Mouse (Mus musculus): ENCODE measurements around the gene Sergef. TPM values are rescaled to one million over a fixed set of nuclear protein-coding genes. Genes with fewer than 3 reads are reported as not detected.
A peak's percentile ranks its signal among the peaks of the same experiment; 100 is the strongest.

Sergef gene
- polyA plus RNA-seq, 1 experiment from 2014 or later: 9.7 TPM

- no peaks in the 10 kb centered on the region for H3K27me3 ChIP-seq (replicated peaks)
- H3K4me3 ChIP-seq: no peak overlapping the region
- H3K9ac ChIP-seq: no peak overlapping the region
- 85% methylated on average over 12 of the region's 12 CpGs for WGBS (ENCODE audit: insufficient replicate concordance)
- no peak overlapping the region for H3K4me2 ChIP-seq
- peaks cover 6% of the 10 kb centered on the region; the same call in 1 of the 2 replicates for H3K36me3 ChIP-seq
- no peak overlapping the region for H3K27ac ChIP-seq
- ATAC-seq: no peak
- H3K9me3 ChIP-seq (replicated peaks): no peaks in the 10 kb centered on the region
- H3K4me1 ChIP-seq: peaks cover 3% of the 10 kb centered on the region; the same call in 1 of the 2 replicates
Observed at GRCm38 (mm10) chr7:46614263-46614662, 25.3 kb downstream of the Sergef start.

GRCm38 (mm10) chr7:46613091-46613490 lies 26.5 kb downstream of the Sergef start:
- H3K36me3 ChIP-seq: peaks cover 6% of the 10 kb centered on the region; the same call in 1 of the 2 replicates
- ATAC-seq: no peak
- no peak overlapping the region for H3K9ac ChIP-seq
- H3K4me1 ChIP-seq: peaks cover 3% of the 10 kb centered on the region; the same call in 1 of the 2 replicates
- H3K4me3 ChIP-seq: no peak overlapping the region
- H3K27me3 ChIP-seq (replicated peaks): no peaks in the 10 kb centered on the region
- H3K9me3 ChIP-seq (replicated peaks): no peaks in the 10 kb centered on the region
- no peak overlapping the region for H3K4me2 ChIP-seq
- H3K27ac ChIP-seq: no peak overlapping the region
- WGBS (ENCODE audit: insufficient replicate concordance): 72% methylated on average over 10 of the region's 10 CpGs

- H3K4me3 ChIP-seq: no peak overlapping the region
- H3K36me3 ChIP-seq: peaks cover 6% of the 10 kb centered on the region; the same call in 1 of the 2 replicates
- H3K9me3 ChIP-seq (replicated peaks): no peaks in the 10 kb centered on the region
- no peak overlapping the region for H3K27ac ChIP-seq
- ATAC-seq: no peak
- H3K27me3 ChIP-seq (replicated peaks): no peaks in the 10 kb centered on the region
- H3K9ac ChIP-seq: no peak overlapping the region
- 65% methylated on average over 6 of the region's 6 CpGs for WGBS (ENCODE audit: insufficient replicate concordance)
- H3K4me1 ChIP-seq: peaks cover 3% of the 10 kb centered on the region; the same call in 1 of the 2 replicates
- no peak overlapping the region for H3K4me2 ChIP-seq
Observed at GRCm38 (mm10) chr7:46612421-46612937, 27.1 kb downstream of the Sergef start.

GRCm38 (mm10) chr7:46611970-46612369 lies 27.6 kb downstream of the Sergef start:
- Histone ChIP-seq H3K27ac (no peak overlapping the region), H3K4me1 (peaks cover 3% of the 10 kb centered on the region; the same call in 1 of the 2 replicates), H3K4me3 (no peak overlapping the region), H3K9ac (no peak overlapping the region), H3K36me3 (peaks cover 6% of the 10 kb centered on the region; the same call in 1 of the 2 replicates), H3K27me3 (replicated peaks) (no peaks in the 10 kb centered on the region), H3K4me2 (no peak overlapping the region), H3K9me3 (replicated peaks) (no peaks in the 10 kb centered on the region)
- 82% methylated on average over 9 of the region's 9 CpGs for WGBS (ENCODE audit: insufficient replicate concordance)
- no peak for ATAC-seq

- no peaks in the 10 kb centered on the region for H3K27me3 ChIP-seq (replicated peaks)
- 74% methylated on average over 4 of the region's 4 CpGs for WGBS (ENCODE audit: insufficient replicate concordance)
- no peaks in the 10 kb centered on the region for H3K9me3 ChIP-seq (replicated peaks)
- no peak overlapping the region for H3K4me3 ChIP-seq
- H3K4me1 ChIP-seq: no peaks in the 10 kb centered on the region
- H3K4me2 ChIP-seq: no peak overlapping the region
- H3K36me3 ChIP-seq: peaks cover 4% of the 10 kb centered on the region; the same call in 1 of the 2 replicates
- no peak overlapping the region for H3K27ac ChIP-seq
- no peak overlapping the region for H3K9ac ChIP-seq
- no peak for ATAC-seq
Observed at GRCm38 (mm10) chr7:46609317-46609716, 30.3 kb downstream of the Sergef start.

- Histone ChIP-seq H3K4me1 (no peaks in the 10 kb centered on the region), H3K36me3 (no peaks in the 10 kb centered on the region), H3K27me3 (replicated peaks) (no peaks in the 10 kb centered on the region), H3K9ac (no peak overlapping the region), H3K9me3 (replicated peaks) (no peaks in the 10 kb centered on the region), H3K4me3 (no peak overlapping the region), H3K4me2 (no peak overlapping the region), H3K27ac (no peak overlapping the region)
- no peak for ATAC-seq
- WGBS (ENCODE audit: insufficient replicate concordance): 42% methylated on average over 11 of the region's 11 CpGs
Observed at GRCm38 (mm10) chr7:46607428-46608055, 32.1 kb downstream of the Sergef start.

- 46% methylated on average over 8 of the region's 8 CpGs for WGBS (ENCODE audit: insufficient replicate concordance)
- Histone ChIP-seq H3K9me3 (replicated peaks) (no peaks in the 10 kb centered on the region), H3K27me3 (replicated peaks) (no peaks in the 10 kb centered on the region), H3K27ac (no peak overlapping the region), H3K4me3 (no peak overlapping the region), H3K4me2 (no peak overlapping the region), H3K9ac (no peak overlapping the region), H3K36me3 (no peaks in the 10 kb centered on the region), H3K4me1 (no peaks in the 10 kb centered on the region)
- ATAC-seq: no peak
Observed at GRCm38 (mm10) chr7:46607031-46607426, 32.6 kb downstream of the Sergef start.

GRCm38 (mm10) chr7:46606391-46607030 lies 33.1 kb downstream of the Sergef start:
- no peak overlapping the region for H3K4me2 ChIP-seq

GRCm38 (mm10) chr7:46603051-46603450 lies 36.6 kb downstream of the Sergef start:
- H3K9ac ChIP-seq: no peak overlapping the region
- H3K27me3 ChIP-seq (replicated peaks): no peaks in the 10 kb centered on the region
- H3K4me1 ChIP-seq: no peaks in the 10 kb centered on the region
- H3K27ac ChIP-seq: no peak overlapping the region
- no peaks in the 10 kb centered on the region for H3K9me3 ChIP-seq (replicated peaks)
- ATAC-seq: no peak
- 82% methylated on average over 7 of the region's 7 CpGs for WGBS (ENCODE audit: insufficient replicate concordance)
- H3K4me2 ChIP-seq: no peak overlapping the region
- no peak overlapping the region for H3K4me3 ChIP-seq
- no peaks in the 10 kb centered on the region for H3K36me3 ChIP-seq

More at GRCm38 (mm10) chr7:46606391-46607030, 33.1 kb downstream of the Sergef start:
- Histone ChIP-seq H3K9ac (no peak overlapping the region), H3K4me3 (no peak overlapping the region), H3K36me3 (no peaks in the 10 kb centered on the region), H3K27me3 (replicated peaks) (no peaks in the 10 kb centered on the region), H3K27ac (no peak overlapping the region), H3K9me3 (replicated peaks) (no peaks in the 10 kb centered on the region), H3K4me1 (no peaks in the 10 kb centered on the region)
- ATAC-seq: peak; percentile 37; the same call in 1 of the 2 replicates
- WGBS (ENCODE audit: insufficient replicate concordance): 71% methylated on average over 7 of the region's 7 CpGs

GRCm38 (mm10) chr7:46602079-46602478 lies 37.5 kb downstream of the Sergef start:
- Histone ChIP-seq H3K4me1 (no peaks in the 10 kb centered on the region), H3K27ac (no peak overlapping the region)
- ATAC-seq: no peak

GRCm38 (mm10) chr7:46601097-46601496 lies 38.5 kb downstream of the Sergef start:
- Histone ChIP-seq H3K4me1 (no peaks in the 10 kb centered on the region), H3K9me3 (replicated peaks) (no peaks in the 10 kb centered on the region), H3K27ac (no peak overlapping the region), H3K9ac (no peak overlapping the region), H3K4me2 (no peak overlapping the region), H3K4me3 (no peak overlapping the region), H3K27me3 (replicated peaks) (no peaks in the 10 kb centered on the region), H3K36me3 (no peaks in the 10 kb centered on the region)
- ATAC-seq: no peak
- 59% methylated on average over 5 of the region's 5 CpGs for WGBS (ENCODE audit: insufficient replicate concordance)

More at GRCm38 (mm10) chr7:46602079-46602478, 37.5 kb downstream of the Sergef start:
- no peak overlapping the region for H3K4me3 ChIP-seq
- H3K9me3 ChIP-seq (replicated peaks): no peaks in the 10 kb centered on the region
- H3K27me3 ChIP-seq (replicated peaks): no peaks in the 10 kb centered on the region
- WGBS (ENCODE audit: insufficient replicate concordance): 72% methylated on average over 4 of the region's 4 CpGs
- no peak overlapping the region for H3K9ac ChIP-seq
- no peaks in the 10 kb centered on the region for H3K36me3 ChIP-seq
- H3K4me2 ChIP-seq: no peak overlapping the region

GRCm38 (mm10) chr7:46597006-46597405 lies 42.6 kb downstream of the Sergef start:
- H3K9me3 ChIP-seq (replicated peaks): no peaks in the 10 kb centered on the region
- H3K9ac ChIP-seq: no peak overlapping the region
- H3K4me3 ChIP-seq: no peak overlapping the region
- WGBS (ENCODE audit: insufficient replicate concordance): 74% methylated on average over 2 of the region's 2 CpGs
- no peaks in the 10 kb centered on the region for H3K4me1 ChIP-seq
- no peak overlapping the region for H3K4me2 ChIP-seq
- H3K27me3 ChIP-seq (replicated peaks): no peaks in the 10 kb centered on the region
- ATAC-seq: no peak
- no peak overlapping the region for H3K27ac ChIP-seq
- no peaks in the 10 kb centered on the region for H3K36me3 ChIP-seq
